Mouse (Mus musculus): ENCODE data around the gene Apoh. TPM values are rescaled to one million over a fixed set of nuclear protein-coding genes. Genes with fewer than 3 reads are reported as not detected.

Gene Apoh
- polyA plus RNA-seq, 1 experiment from 2014 or later, result not detected

DNA sequence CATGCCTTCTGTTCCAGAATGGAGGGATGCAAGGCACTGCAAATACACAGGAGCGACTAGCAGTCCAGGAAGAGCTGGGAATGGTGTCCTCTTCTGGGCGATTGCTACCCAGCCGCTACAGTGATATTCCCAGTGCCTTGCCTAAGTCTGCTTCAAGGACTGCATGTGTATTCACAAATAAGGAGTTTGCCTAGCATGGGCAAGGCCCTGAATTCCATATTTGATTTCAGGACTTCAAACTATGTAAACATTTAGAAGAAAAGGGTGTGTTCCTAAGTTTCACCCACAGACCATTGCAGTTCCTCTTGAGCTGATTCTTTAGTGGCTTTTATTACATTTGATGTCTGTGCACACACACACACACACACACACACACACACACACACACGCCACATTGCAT is 39.4 kb upstream of the Apoh start:
- Histone ChIP-seq H3K4me3 (ENCODE audit: low read depth, low read length) (no peak overlapping the region), H3K4me1 (ENCODE audit: control insufficient read depth, insufficient read depth, low read length) (no peaks in the 10 kb centered on the region), H3K27ac (ENCODE audit: low read depth, low read length) (no peak overlapping the region), H3K9me3 (ENCODE audit: control insufficient read depth, low read length) (no peaks in the 10 kb centered on the region), H3K36me3 (ENCODE audit: control insufficient read depth, insufficient read depth, low read length) (no peaks in the 10 kb centered on the region), H3K9ac (replicated peaks; ENCODE audit: low read depth, low read length) (no peak overlapping the region), H3K4me2 (ENCODE audit: low read depth, low read length) (no peak overlapping the region), H3K27me3 (ENCODE audit: control insufficient read depth, insufficient read depth, low read length) (no peaks in the 10 kb centered on the region)
- no peak for ATAC-seq (ENCODE audit: low read depth)
- WGBS, result 98% methylated on average over 4 of the region's 4 CpGs

DNA sequence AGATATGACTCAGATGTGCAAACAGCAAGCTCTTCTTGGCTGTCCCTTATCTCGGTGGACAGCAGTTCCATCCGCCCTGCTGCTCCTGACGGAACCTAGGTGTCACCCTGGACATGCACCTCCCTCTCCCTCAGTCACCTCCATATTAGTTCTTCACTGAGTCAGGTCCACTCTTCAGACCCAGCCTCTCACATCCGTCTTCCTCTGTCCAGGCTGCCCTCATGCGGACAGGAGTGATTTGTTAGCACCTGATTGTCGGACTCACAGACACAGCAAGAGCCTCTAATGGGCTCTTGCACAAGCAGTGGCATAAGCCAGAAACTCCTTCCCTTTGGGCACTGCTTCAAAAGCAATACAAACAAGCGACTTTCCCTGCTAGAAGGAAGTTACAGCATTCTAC is 35.9 kb upstream of the Apoh start:
- 73% methylated on average over 7 of the region's 7 CpGs for WGBS
- Histone ChIP-seq H3K27ac (ENCODE audit: low read depth, low read length) (no peak overlapping the region), H3K4me1 (ENCODE audit: control insufficient read depth, insufficient read depth, low read length) (no peaks in the 10 kb centered on the region), H3K4me2 (ENCODE audit: low read depth, low read length) (no peak overlapping the region), H3K36me3 (ENCODE audit: control insufficient read depth, insufficient read depth, low read length) (no peaks in the 10 kb centered on the region), H3K27me3 (ENCODE audit: control insufficient read depth, insufficient read depth, low read length) (no peaks in the 10 kb centered on the region), H3K9me3 (ENCODE audit: control insufficient read depth, low read length) (no peaks in the 10 kb centered on the region), H3K9ac (replicated peaks; ENCODE audit: low read depth, low read length) (no peak overlapping the region), H3K4me3 (ENCODE audit: low read depth, low read length) (no peak overlapping the region)
- ATAC-seq (ENCODE audit: low read depth), result no peak

DNA sequence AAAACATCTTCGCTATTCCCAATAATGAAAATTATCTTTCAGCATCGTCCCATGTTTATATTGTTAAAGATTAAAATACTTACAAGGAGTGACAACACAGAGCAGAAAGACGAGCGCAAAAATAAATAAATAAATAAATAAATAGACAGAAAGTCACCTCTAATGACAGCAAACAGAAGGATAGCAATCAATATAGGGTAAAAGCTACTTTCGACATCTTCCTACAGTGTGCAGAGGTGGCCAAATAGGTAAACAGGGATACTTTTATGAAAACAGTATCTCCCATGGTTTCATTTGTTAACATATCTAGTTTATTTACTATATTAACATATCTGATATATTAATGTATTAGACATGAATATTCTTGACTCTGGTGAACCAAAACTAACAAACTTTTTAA is 34.9 kb upstream of the Apoh start:
- no peaks in the 10 kb centered on the region for H3K36me3 ChIP-seq (ENCODE audit: control insufficient read depth, insufficient read depth, low read length)
- no peak for ATAC-seq (ENCODE audit: low read depth)
- no peaks in the 10 kb centered on the region for H3K27me3 ChIP-seq (ENCODE audit: control insufficient read depth, insufficient read depth, low read length)
- H3K9me3 ChIP-seq (ENCODE audit: control insufficient read depth, low read length), result no peaks in the 10 kb centered on the region
- no peak overlapping the region for H3K9ac ChIP-seq (replicated peaks; ENCODE audit: low read depth, low read length)
- H3K4me3 ChIP-seq (ENCODE audit: low read depth, low read length), result no peak overlapping the region
- no peaks in the 10 kb centered on the region for H3K4me1 ChIP-seq (ENCODE audit: control insufficient read depth, insufficient read depth, low read length)
- WGBS, result 96% methylated on average over 5 of the region's 5 CpGs
- no peak overlapping the region for H3K4me2 ChIP-seq (ENCODE audit: low read depth, low read length)
- H3K27ac ChIP-seq (ENCODE audit: low read depth, low read length), result no peak overlapping the region

DNA sequence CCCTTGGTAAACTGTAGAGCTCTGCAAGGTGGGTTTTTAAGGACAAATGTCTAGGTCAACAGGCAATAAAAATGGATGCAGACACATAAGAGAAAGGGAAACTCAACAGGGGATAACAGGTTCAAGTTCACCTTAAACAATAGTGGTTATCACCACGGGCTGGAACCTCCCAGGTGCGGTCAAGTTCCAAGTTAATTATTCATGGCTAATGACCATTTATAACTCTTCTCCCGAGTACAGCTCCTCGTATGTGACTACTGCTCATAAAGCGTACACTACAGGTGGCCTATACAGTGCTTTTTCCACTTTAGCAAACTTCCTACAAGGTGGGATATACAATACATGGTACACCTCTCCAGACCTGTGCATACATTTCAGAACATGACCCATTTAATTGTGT is 33.4 kb upstream of the Apoh start:
- 75% methylated on average over 5 of the region's 5 CpGs for WGBS
- Histone ChIP-seq H3K9me3 (ENCODE audit: control insufficient read depth, low read length) (no peaks in the 10 kb centered on the region), H3K4me3 (ENCODE audit: low read depth, low read length) (no peak overlapping the region), H3K27me3 (ENCODE audit: control insufficient read depth, insufficient read depth, low read length) (no peaks in the 10 kb centered on the region), H3K4me1 (ENCODE audit: control insufficient read depth, insufficient read depth, low read length) (no peaks in the 10 kb centered on the region), H3K4me2 (ENCODE audit: low read depth, low read length) (no peak overlapping the region), H3K36me3 (ENCODE audit: control insufficient read depth, insufficient read depth, low read length) (no peaks in the 10 kb centered on the region), H3K27ac (ENCODE audit: low read depth, low read length) (no peak overlapping the region), H3K9ac (replicated peaks; ENCODE audit: low read depth, low read length) (no peak overlapping the region)
- no peak for ATAC-seq (ENCODE audit: low read depth)

DNA sequence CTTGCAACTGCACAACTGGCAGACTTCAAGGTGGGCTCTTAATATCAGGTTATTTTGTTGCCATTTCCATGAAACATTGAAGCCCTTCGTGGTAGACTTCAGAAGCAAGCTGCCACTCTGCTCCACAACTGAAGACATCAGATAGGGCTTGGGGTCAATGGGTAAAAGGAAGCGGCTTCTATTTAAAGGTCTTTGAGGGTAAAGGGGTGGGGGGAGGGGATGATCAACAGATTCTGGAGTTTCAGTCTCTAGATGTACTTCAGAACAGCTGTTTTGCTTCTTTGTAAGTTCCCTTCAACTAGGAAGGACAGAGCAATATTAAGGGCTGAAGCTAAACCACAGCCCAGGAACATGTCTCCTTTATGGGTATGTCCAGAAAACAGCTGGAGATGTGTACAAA is 31.2 kb upstream of the Apoh start:
- H3K9ac ChIP-seq (replicated peaks; ENCODE audit: low read depth, low read length), result no peak overlapping the region
- no peaks in the 10 kb centered on the region for H3K9me3 ChIP-seq (ENCODE audit: control insufficient read depth, low read length)
- no peak overlapping the region for H3K4me3 ChIP-seq (ENCODE audit: low read depth, low read length)
- H3K4me1 ChIP-seq (ENCODE audit: control insufficient read depth, insufficient read depth, low read length), result no peaks in the 10 kb centered on the region
- no peaks in the 10 kb centered on the region for H3K27me3 ChIP-seq (ENCODE audit: control insufficient read depth, insufficient read depth, low read length)
- WGBS, result 91% methylated on average over 2 of the region's 2 CpGs
- H3K4me2 ChIP-seq (ENCODE audit: low read depth, low read length), result no peak overlapping the region
- no peaks in the 10 kb centered on the region for H3K36me3 ChIP-seq (ENCODE audit: control insufficient read depth, insufficient read depth, low read length)
- no peak overlapping the region for H3K27ac ChIP-seq (ENCODE audit: low read depth, low read length)
- ATAC-seq (ENCODE audit: low read depth), result no peak

DNA sequence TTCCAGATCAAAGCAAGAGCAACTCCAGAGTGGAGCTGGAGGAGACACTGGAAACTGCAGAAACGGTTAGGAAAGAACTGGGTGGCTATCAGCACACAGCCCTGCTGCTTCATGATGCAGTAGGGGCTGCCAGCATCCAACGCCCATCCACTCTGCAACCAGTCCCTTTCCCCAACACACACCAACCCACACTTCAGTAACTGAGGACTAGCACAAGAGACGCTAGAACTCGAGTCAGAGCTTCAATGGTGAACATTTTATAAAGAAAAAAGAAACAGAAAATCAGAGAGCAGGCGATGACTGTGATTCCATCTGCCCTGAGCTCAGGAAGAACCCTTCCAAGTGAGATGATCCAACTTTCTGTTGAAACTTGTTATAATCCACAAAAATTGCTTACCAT is 30.6 kb upstream of the Apoh start:
- Histone ChIP-seq H3K4me1 (ENCODE audit: control insufficient read depth, insufficient read depth, low read length) (no peaks in the 10 kb centered on the region), H3K4me3 (ENCODE audit: low read depth, low read length) (no peak overlapping the region), H3K9me3 (ENCODE audit: control insufficient read depth, low read length) (no peaks in the 10 kb centered on the region), H3K4me2 (ENCODE audit: low read depth, low read length) (no peak overlapping the region), H3K36me3 (ENCODE audit: control insufficient read depth, insufficient read depth, low read length) (no peaks in the 10 kb centered on the region), H3K9ac (replicated peaks; ENCODE audit: low read depth, low read length) (no peak overlapping the region), H3K27me3 (ENCODE audit: control insufficient read depth, insufficient read depth, low read length) (no peaks in the 10 kb centered on the region), H3K27ac (ENCODE audit: low read depth, low read length) (no peak overlapping the region)
- no peak for ATAC-seq (ENCODE audit: low read depth)
- 84% methylated on average over 5 of the region's 5 CpGs for WGBS

DNA sequence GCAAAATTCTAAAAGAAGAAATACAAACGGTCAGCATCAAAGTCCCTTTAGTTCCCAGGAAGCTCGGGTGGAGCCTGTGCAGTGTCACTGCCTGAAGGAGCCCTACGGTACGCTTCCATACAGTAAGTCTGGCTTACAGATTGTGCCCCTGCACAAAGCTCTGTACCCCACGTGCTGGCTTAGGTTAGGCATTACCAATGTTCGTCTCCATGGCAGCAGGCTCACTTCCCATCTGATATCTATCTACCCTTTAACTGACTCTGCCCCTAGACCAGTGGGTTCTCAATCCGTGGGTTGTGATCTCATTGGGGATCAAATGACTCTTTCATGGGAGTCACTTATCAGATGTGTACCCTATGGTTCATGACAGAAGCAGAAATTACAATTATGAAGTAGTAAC is 27.4 kb upstream of the Apoh start:
- Histone ChIP-seq H3K4me3 (ENCODE audit: low read depth, low read length) (no peak overlapping the region), H3K36me3 (ENCODE audit: control insufficient read depth, insufficient read depth, low read length) (no peaks in the 10 kb centered on the region), H3K4me2 (ENCODE audit: low read depth, low read length) (no peak overlapping the region), H3K27me3 (ENCODE audit: control insufficient read depth, insufficient read depth, low read length) (no peaks in the 10 kb centered on the region), H3K9ac (replicated peaks; ENCODE audit: low read depth, low read length) (no peak overlapping the region), H3K27ac (ENCODE audit: low read depth, low read length) (no peak overlapping the region), H3K4me1 (ENCODE audit: control insufficient read depth, insufficient read depth, low read length) (no peaks in the 10 kb centered on the region), H3K9me3 (ENCODE audit: control insufficient read depth, low read length) (no peaks in the 10 kb centered on the region)
- WGBS, result 85% methylated on average over 7 of the region's 7 CpGs
- no peak for ATAC-seq (ENCODE audit: low read depth)

DNA sequence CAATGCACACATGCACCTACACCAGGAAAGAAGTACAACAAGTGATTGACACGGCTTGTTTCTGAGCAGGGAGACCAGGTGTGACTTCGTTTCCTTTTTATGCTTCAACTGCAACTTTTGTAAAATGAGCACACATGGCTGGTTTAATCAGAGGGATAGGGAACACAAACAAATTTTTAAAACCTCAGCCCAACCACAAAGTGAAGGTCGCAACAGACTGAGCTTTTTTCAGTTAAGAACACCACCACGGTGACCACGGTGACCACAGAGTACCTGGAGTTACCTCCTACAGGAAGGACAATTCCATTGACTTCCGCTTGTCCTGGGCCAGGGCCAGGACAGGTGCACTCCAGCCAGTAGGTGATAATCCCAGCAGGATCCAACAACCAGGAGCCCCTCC is 25.3 kb upstream of the Apoh start:
- Histone ChIP-seq H3K27me3 (ENCODE audit: control insufficient read depth, insufficient read depth, low read length) (no peaks in the 10 kb centered on the region), H3K4me1 (ENCODE audit: control insufficient read depth, insufficient read depth, low read length) (no peaks in the 10 kb centered on the region), H3K36me3 (ENCODE audit: control insufficient read depth, insufficient read depth, low read length) (no peaks in the 10 kb centered on the region), H3K4me3 (ENCODE audit: low read depth, low read length) (no peak overlapping the region), H3K27ac (ENCODE audit: low read depth, low read length) (no peak overlapping the region), H3K9ac (replicated peaks; ENCODE audit: low read depth, low read length) (no peak overlapping the region), H3K9me3 (ENCODE audit: control insufficient read depth, low read length) (no peaks in the 10 kb centered on the region), H3K4me2 (ENCODE audit: low read depth, low read length) (no peak overlapping the region)
- WGBS, result 83% methylated on average over 6 of the region's 6 CpGs
- no peak for ATAC-seq (ENCODE audit: low read depth)

DNA sequence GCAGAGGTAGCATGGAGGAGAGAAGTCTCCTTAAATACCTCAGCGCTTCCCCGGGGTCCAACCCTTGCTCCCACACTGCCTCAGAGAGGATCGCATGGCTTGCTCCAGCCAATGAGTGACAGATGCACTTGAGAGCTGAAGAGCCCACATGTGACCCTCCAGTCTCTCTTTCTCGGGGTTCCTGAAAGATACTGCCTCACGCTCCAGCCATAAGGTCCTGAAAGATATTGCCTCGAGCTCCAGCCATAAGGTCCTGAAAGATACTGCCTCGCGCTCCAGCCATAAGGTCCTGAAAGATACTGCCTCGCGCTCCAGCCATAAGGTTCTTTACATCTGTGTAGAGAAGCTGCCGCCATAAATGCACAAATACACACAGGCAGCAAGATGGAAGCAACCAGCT is 24.0 kb upstream of the Apoh start:
- no peak for ATAC-seq (ENCODE audit: low read depth)
- no peaks in the 10 kb centered on the region for H3K27me3 ChIP-seq (ENCODE audit: control insufficient read depth, insufficient read depth, low read length)
- no peaks in the 10 kb centered on the region for H3K4me1 ChIP-seq (ENCODE audit: control insufficient read depth, insufficient read depth, low read length)
- H3K4me3 ChIP-seq (ENCODE audit: low read depth, low read length), result no peak overlapping the region
- H3K4me2 ChIP-seq (ENCODE audit: low read depth, low read length), result no peak overlapping the region
- no peak overlapping the region for H3K27ac ChIP-seq (ENCODE audit: low read depth, low read length)
- no peaks in the 10 kb centered on the region for H3K36me3 ChIP-seq (ENCODE audit: control insufficient read depth, insufficient read depth, low read length)
- H3K9ac ChIP-seq (replicated peaks; ENCODE audit: low read depth, low read length), result no peak overlapping the region
- WGBS, result 86% methylated on average over 11 of the region's 11 CpGs
- no peaks in the 10 kb centered on the region for H3K9me3 ChIP-seq (ENCODE audit: control insufficient read depth, low read length)

DNA sequence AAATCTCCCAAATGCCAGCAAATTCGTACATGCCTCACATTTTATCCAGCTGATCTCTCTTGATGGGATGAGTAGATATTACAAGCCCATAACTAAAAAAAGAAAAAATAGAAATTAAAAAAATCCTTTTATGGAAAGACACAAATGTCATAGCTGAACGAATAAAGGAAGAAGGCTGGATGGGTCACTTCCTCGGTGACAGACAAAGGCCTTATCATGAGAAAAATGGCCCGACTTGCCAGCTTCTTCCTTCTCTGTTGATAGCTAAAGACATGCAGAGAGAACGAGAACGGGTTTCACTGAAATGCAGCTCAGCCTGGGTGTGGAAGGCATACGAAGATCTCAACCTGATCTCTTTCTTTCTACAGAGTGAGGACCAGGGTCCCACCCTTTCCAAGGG is 22.6 kb upstream of the Apoh start:
- Histone ChIP-seq H3K27ac (ENCODE audit: low read depth, low read length) (no peak overlapping the region), H3K36me3 (ENCODE audit: control insufficient read depth, insufficient read depth, low read length) (no peaks in the 10 kb centered on the region), H3K9ac (replicated peaks; ENCODE audit: low read depth, low read length) (no peak overlapping the region), H3K9me3 (ENCODE audit: control insufficient read depth, low read length) (no peaks in the 10 kb centered on the region), H3K4me2 (ENCODE audit: low read depth, low read length) (no peak overlapping the region), H3K4me3 (ENCODE audit: low read depth, low read length) (no peak overlapping the region), H3K27me3 (ENCODE audit: control insufficient read depth, insufficient read depth, low read length) (no peaks in the 10 kb centered on the region), H3K4me1 (ENCODE audit: control insufficient read depth, insufficient read depth, low read length) (no peaks in the 10 kb centered on the region)
- no peak for ATAC-seq (ENCODE audit: low read depth)
- WGBS, result 85% methylated on average over 7 of the region's 7 CpGs
